Mouse (Mus musculus): ENCODE data around the gene Lhx6.
"Not testable (repeated sequence)": the region's sequence is repeated elsewhere in the genome, so short reads cannot be mapped to it uniquely, and the experiment has no call there.

Gene Lhx6

GRCm38 (mm10) chr2:36104956-36105741, at the start of gene Lhx6:
TSS of gene Lhx6 (minus strand) at chr2:36105408.
- DNase-seq (ENCODE audit: low spot score in 2 of 2), result no peak

DNA sequence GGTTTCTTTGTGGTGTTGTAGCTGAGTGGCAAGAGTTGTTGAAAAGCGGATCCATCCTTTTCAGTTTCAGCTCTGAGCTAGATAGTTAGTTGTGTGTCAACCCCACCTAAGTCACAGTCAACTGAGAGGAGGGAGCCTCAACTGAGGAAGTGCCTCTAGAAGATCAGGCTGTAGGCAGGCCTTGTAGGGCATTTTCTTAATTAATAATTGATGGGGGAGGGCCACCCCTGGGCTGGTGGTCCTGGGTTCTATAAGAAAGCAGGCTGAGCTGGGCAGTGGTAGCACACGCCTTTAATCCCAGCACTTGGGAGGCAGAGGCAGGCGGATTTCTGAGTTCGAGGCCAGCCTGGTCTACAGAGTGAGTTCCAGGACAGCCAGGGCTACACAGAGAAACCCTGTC, 47.2 kb upstream of the Lhx6 start:
- not testable (repeated sequence) for DNase-seq (ENCODE audit: low spot score in 2 of 2)

- DNase-seq (ENCODE audit: low spot score in 2 of 2), result no peak
These were observed 43.7 kb upstream of the Lhx6 start for GRCm38 (mm10) chr2:36148876-36149365.

DNA sequence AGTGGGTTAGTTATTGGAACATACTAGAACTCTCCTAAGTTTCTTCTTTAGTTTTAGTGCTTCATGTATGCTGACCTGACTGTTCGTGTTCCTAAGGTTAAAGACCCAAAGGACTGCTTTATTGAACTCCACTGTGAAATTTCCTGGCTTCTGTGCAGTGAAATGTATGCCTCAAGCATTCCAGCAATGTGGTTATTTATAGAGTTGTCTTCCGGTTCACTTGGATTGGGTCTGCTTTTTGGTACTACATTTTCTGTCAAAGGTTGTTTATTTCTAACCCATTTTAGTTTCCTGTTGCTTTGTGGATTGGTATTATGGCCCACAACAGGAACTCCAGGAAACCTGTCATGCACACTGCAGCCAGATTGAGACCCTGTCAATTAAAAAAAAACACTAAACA, 33.9 kb upstream of the Lhx6 start:
- DNase-seq (ENCODE audit: low spot score in 2 of 2), result no peak

GRCm38 (mm10) chr2:36136300-36136941, 31.2 kb upstream of the Lhx6 start, which contains the start of the genes Mrrf and Rbm18:
TSS of gene Mrrf (plus strand) at chr2:36136389.
TSS of gene Rbm18 (minus strand) at chr2:36136773.
- DNase-seq (ENCODE audit: low spot score in 2 of 2), result peak; percentile 88 to 96

DNA sequence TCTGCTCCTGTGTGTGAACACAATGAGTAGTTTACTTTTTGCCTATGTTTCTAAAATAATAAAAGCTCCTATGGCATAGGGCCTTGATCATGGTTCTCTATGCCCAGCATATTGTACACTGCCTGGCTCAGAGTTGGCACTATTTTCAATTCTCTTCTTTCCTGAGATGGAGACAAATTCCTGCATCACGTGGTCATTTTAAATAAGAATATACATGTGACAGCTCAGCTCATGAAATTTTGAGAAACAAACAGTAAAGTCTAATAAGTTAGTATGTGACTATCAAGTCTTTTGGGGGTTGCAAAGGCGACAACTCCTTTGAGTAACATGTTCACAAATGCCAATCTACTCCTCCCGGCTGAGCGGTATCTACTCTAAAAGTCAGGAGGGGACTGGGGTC, 30.7 kb upstream of the Lhx6 start:
- no peak for DNase-seq (ENCODE audit: low spot score in 2 of 2)

DNA sequence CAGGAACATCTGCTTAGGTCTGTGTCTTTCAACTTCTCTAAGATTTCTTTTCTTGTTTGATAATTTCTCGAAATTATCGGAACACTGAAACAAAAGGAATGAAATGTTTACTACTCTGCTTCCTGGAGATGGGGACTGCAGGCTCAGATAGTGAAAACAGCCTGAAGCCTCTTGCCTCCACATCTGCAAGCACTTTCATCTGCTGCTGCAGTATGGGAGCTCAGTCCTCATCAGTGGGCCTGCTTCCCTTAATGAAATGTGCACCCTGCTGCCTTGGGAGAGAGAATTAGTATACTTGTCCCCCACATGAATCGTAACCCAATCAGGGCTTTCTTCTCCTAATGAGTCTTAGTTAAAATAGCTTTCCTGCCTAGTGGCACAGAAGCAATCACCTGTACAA, 23.8 kb upstream of the Lhx6 start:
- no peak for DNase-seq (ENCODE audit: low spot score in 2 of 2)

DNA sequence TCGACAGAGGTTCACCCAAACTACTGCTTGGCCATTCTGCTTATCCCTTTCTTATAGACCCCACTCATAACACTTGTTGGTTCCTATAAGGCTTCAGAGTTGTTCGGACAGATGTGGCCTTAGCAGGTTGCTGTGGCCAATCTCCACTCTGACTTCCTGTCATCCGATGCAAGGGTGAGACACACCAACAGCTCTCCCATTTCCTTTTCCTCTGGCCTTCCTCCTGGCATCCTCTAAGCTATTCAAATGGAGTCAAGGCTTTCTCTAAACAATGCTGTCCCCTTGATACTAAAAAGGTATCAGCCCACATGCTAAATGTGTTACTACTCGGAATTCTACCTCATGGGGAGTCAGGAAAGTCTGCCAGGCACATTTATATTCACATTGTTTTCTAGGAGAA, 22.8 kb upstream of the Lhx6 start:
- DNase-seq (ENCODE audit: low spot score in 2 of 2), result no peak

DNA sequence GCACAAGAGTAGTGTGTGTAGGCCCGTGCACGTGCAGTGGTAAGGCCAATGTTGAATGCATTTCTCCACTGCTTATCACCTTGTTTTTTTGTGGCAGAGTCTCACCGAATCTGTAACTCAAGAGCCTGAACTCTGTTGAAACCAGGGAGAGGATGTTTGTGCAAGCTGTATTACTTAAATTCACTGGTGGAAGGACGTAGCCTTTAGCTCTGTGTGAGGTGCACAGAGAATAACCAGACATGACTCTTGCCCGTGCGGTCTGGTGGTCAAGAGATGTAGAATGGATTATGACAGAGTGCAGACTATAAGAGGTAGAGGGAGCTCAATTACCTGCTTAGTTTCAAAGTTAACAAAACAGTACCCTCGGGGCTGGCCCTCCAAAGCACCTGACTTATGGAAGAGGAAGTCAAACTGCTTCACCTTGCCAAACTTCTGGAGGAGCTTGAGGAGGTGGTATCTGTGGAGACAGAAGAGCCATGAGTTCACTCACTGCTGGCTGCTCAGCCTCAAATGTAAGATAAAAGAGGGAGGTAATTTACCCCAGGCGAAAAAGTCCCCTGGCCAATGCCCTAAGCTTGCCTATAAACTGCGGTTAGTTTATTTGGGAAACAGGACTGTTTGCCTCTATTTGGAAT, 21.7 kb upstream of the Lhx6 start:
- DNase-seq (ENCODE audit: low spot score in 2 of 2), result no peak

- no peak for DNase-seq (ENCODE audit: low spot score in 2 of 2)
These were observed 7.4 kb upstream of the Lhx6 start for GRCm38 (mm10) chr2:36112632-36113031.

DNA sequence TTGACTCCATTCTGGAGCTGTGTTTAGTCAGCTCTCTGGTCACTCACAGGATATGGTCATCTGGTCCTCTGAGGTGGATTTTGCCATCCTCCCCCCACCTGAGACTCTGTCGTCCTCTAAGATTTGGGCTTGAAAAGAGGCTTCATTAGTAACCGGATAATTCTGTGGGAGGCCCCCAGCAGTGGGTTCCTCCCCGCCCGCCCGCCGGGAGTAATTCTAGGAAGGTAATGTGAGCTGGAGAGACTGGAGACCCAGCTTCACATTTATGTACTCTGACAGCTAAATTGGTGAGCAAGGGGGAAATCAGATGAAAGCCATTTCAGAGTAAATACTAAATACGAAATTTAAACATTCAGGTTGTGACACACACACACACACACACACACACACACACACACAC, 3.4 kb upstream of the Lhx6 start:
- DNase-seq (ENCODE audit: low spot score in 2 of 2), result no peak

- no peak for DNase-seq (ENCODE audit: low spot score in 2 of 2)
These were observed 712 bp downstream of the Lhx6 start for GRCm38 (mm10) chr2:36104436-36104955.

DNA sequence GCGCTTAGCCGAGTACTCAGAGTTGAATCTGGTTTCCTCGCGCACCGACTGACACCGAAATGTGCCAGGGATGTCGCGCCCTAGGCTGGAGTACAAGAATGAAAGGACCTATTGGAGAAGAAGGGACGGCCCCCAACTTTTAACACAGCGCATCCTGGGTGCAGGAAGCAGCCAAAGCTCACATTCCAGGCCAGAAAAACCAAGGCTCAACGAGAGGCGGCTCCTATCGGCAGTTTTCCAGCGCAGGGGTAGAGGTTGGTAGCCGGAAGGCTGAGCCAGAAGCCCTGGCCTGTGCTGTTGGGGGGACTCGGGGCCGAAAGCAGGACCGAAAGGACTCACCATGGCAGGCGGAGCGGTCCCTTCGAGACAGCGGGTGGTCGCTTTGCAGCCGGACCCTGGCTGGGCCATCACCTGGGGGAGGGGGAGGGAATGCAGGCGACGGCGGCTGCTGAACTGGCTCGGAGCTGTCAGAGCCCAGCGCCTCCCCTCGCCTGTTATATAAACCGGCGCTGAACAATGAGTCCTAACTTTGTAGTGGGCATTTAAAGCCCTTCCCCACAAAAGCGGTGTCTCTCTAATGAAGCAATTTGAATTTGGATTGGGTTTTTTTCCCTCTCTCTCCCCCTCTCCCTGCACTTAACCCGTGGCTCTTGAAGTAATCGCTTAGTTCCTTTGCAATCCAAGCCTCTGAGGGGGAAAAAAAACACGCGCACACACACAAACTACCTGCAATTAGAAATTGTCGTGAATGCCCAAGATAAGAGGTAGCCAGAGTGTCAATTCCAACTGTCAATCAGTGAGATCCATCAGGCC, 1.4 kb downstream of the Lhx6 start:
- DNase-seq (ENCODE audit: low spot score in 2 of 2), result no peak

DNA sequence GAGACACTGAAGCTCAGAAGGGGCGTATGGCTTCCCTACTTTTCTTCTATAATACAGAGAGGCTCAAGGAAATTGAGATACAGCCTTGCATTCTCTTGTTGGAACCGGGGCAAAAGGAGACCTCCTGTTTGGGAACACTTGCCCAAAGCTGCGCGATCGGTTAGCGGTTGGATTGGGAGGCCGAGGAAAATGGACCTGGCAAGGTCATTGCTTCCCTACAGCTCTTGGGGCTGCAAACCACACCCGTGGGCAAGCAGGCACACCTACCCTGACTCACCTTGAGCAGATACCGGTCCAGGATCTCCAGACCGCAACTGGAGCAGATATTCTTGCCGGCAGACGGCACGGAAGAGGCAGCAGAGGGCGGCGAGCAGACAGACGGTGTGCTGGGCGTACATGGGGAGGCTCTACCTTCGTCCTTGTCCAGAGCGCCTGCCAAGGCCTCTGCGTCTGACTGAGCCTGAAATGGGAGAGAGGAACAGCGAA, 2.1 kb downstream of the Lhx6 start:
- no peak for DNase-seq (ENCODE audit: low spot score in 2 of 2)

- no peak for DNase-seq (ENCODE audit: low spot score in 2 of 2)
These were observed 2.7 kb downstream of the Lhx6 start for GRCm38 (mm10) chr2:36102559-36102946.

GRCm38 (mm10) chr2:36101866-36102558, 3.2 kb downstream of the Lhx6 start:
- no peak for DNase-seq (ENCODE audit: low spot score in 2 of 2)

GRCm38 (mm10) chr2:36099739-36100138, 5.5 kb downstream of the Lhx6 start:
- no peak for DNase-seq (ENCODE audit: low spot score in 2 of 2)

DNA sequence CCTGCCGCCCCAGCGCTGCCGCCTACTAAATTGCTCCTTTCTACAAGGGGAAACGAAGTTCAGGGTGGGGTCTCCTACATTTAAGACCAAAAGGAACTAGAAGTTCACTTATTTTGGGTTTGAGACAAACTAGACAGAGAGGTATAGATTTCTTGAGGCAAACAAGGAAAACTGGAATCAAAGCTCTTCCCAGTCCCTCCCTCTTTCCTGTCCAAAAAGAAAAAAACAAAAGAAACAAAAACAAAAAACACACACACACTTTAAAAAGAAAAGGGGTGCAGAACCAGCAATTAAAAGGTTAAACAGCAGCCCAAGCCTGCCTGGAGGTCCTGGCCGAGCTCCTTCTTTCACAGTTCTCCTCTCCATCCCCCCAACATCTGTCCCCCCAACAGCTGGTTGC, 7.2 kb downstream of the Lhx6 start:
- DNase-seq (ENCODE audit: low spot score in 2 of 2), result no peak

DNA sequence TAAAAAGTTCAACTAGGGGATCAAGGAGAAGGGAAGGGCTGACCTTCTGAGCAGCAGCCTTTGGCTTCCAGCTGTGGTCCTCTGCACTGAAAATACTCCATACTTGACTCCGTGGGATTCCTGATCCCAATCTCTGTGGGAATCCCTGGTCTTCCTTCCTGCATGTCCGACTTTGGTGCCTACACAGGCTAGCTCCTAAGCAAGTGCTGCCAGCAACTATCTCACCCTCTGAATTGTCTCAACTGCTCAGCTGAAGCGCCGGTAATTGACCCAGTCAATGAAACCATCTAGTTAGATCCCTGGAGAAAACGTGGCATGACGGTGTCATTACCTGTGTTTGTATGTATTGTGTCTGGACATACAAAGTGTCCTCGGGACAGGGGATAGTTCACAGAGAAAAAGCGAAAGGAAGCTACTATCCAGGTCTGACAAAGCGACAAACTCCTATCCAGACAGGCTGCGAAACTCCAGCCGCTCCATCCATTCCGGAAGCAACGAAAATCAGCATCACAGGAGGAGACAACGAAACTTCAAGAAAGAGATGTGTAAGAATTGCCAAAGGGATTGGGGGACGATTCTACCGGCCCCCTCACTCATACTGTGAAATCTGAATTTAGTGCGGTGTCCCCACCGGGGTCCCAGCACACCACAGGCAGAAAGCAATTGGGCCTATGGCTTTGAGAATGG, 7.9 kb downstream of the Lhx6 start:
- DNase-seq (ENCODE audit: low spot score in 2 of 2), result no peak

DNA sequence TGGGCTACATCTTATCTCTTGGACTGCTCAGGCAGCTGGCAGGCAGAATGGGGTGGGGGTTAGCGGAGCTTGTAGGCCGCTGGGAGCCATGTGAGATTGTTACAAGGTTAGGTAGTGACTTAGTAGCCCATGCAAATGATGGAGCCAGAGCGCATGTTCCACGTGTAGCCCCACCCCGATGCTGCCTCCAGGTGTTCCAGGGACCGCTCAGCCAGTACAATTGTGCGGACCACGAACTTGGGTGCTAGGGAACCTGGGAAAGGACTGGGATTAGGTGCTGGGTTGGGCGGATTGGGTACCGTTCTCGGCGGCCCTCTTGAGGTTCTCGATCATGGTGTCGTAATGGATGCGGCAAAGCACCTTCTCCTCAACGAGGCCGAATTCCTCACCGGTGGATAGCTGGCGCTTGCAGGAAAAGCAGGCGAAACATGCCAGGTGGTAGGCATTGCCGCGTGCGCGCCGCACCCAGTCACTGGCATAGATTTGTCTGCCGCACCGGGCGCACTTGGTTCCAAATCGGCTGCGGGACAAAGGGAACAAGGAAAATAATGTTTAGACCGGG, 11.2 kb downstream of the Lhx6 start:
- DNase-seq (ENCODE audit: low spot score in 2 of 2), result no peak
